26 mouse cellular contexts compared by ENCODE assay signal in the genomic region with DNA sequence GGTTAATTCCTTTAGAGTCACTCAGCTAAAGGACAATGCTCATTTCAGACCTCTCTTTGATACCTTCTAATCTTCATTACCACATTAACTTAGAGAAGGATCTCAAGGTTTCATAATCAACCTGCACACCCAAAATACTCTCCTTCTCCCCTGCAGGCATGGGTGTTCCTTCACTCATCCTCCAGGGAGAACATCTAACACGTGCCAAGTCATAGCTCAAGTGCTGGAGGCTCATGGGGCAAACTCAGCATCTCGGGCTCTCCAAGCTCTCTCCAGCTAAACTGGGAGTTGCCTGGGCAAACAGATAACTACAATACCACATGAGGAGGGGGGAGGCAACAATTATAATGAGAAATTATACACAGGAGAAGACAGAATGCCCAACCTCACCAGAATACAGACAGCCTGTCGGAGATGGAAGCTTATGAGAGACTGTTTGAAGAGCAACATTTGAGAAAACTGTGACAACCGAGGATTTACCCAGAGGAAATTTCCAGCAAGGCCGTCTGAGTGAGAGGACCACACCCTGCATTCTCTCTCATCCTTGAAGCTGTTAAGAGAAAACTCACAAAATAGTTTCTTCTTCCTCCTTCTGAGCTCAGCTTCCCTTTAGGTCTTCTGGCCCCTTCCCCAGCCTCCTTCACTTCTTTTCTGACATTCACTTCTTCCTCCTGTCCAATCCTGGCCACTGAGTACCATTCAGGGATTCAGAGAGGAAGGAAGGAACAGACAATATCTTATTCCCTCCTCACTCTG. TPM values are rescaled to one million over a fixed set of nuclear protein-coding genes. Genes with fewer than 3 reads are reported as not detected.
A peak's percentile ranks its signal among the peaks of the same experiment; 100 is the strongest.
DNase-seq lines count a peak whose midpoint lies in the region; ATAC-seq and TF ChIP-seq lines count a peak whose summit lies in the region.
"Had no signal": no experiment of that assay in that cellular context is flagged by ENCODE, and none has a peak within 500 bp of the region (broad histone marks: within the 10 kb centered on the region; RNA-seq: fewer than 3 reads in every experiment).

No protein-coding gene starts in this region.

- peak overlapping the region; percentile 50; the same call in 1 of the 2 replicates for H3K27ac ChIP-seq in kidney, embryonic 16.5 days (ENCODE audit: low read length)
- H3K27ac ChIP-seq in midbrain, embryonic 16.5 days (ENCODE audit: low read length): peak overlapping the region; percentile 51; the same call in 1 of the 2 replicates
- H3K27ac ChIP-seq in midbrain, postnatal 0 days (ENCODE audit: low read depth, low read length): no peak overlapping the region
- H3K27ac ChIP-seq in embryonic fibroblast, embryonic 13.5 days (ENCODE audit: insufficient read depth, low read length): peak overlapping the region; percentile 83
- H3K27ac ChIP-seq: embryonic facial prominence, embryonic 13.5 days; forebrain, embryonic 10.5 days; hindbrain, embryonic 10.5 days; lung, embryonic 15.5 days; stomach, embryonic 15.5 days had no signal

- WGBS in kidney, embryonic 16.5 days: 73% methylated on average over 5 of the region's 5 CpGs
- 82% methylated on average over 5 of the region's 5 CpGs for WGBS in midbrain, embryonic 16.5 days
- WGBS in midbrain, postnatal 0 days: 82% methylated on average over 5 of the region's 5 CpGs

- H3K4me3 ChIP-seq in kidney, embryonic 16.5 days (ENCODE audit: low read length): no peak overlapping the region
- no peak overlapping the region for H3K4me3 ChIP-seq in midbrain, embryonic 16.5 days (ENCODE audit: low read depth, low read length)
- no peak overlapping the region for H3K4me3 ChIP-seq in midbrain, postnatal 0 days (ENCODE audit: low read depth, low read length)
- H3K4me3 ChIP-seq in embryonic fibroblast, embryonic 13.5 days (ENCODE audit: insufficient read depth, low read length): no peak overlapping the region
- H3K4me3 ChIP-seq: embryonic facial prominence, embryonic 13.5 days; forebrain, embryonic 10.5 days; hindbrain, embryonic 10.5 days; lung, embryonic 15.5 days; midbrain, embryonic 15.5 days; stomach, embryonic 15.5 days had no signal

- no peak overlapping the region for H3K4me2 ChIP-seq in kidney, embryonic 16.5 days (replicated peaks; ENCODE audit: low read depth, low read length)
- no peak overlapping the region for H3K4me2 ChIP-seq in midbrain, embryonic 16.5 days (ENCODE audit: low read length)
- H3K4me2 ChIP-seq in midbrain, postnatal 0 days (ENCODE audit: low read depth, low read length, poor library complexity, severe bottlenecking): no peak overlapping the region
- H3K4me2 ChIP-seq: embryonic facial prominence, embryonic 13.5 days; lung, embryonic 15.5 days; midbrain, embryonic 15.5 days; stomach, embryonic 15.5 days had no signal

- H3K27me3 ChIP-seq in kidney, embryonic 16.5 days (ENCODE audit: insufficient read depth, low read length): no peaks in the 10 kb centered on the region
- no peaks in the 10 kb centered on the region for H3K27me3 ChIP-seq in midbrain, embryonic 16.5 days (ENCODE audit: control insufficient read depth, insufficient read depth, low read depth, low read length)
- no peaks in the 10 kb centered on the region for H3K27me3 ChIP-seq in midbrain, postnatal 0 days (ENCODE audit: insufficient read depth, low read length)
- H3K27me3 ChIP-seq: lung, embryonic 15.5 days; midbrain, embryonic 15.5 days; stomach, embryonic 15.5 days had no signal

- H3K9me3 ChIP-seq in kidney, embryonic 16.5 days (ENCODE audit: low read length): no peaks in the 10 kb centered on the region
- no peaks in the 10 kb centered on the region for H3K9me3 ChIP-seq in midbrain, embryonic 16.5 days (replicated peaks; ENCODE audit: control insufficient read depth, low read length, poor library complexity, severe bottlenecking)
- H3K9me3 ChIP-seq in midbrain, postnatal 0 days (ENCODE audit: low read length): no peaks in the 10 kb centered on the region
- H3K9me3 ChIP-seq: embryonic facial prominence, embryonic 13.5 days; forebrain, embryonic 10.5 days; G1E; hindbrain, embryonic 10.5 days; lung, embryonic 15.5 days; midbrain, embryonic 15.5 days; stomach, embryonic 15.5 days had no signal

- H3K9ac ChIP-seq in kidney, embryonic 16.5 days (replicated peaks; ENCODE audit: low read length): no peak overlapping the region
- no peak overlapping the region for H3K9ac ChIP-seq in midbrain, embryonic 16.5 days (ENCODE audit: low read depth, low read length)
- H3K9ac ChIP-seq in midbrain, postnatal 0 days (replicated peaks; ENCODE audit: low read length, poor library complexity, severe bottlenecking): no peak overlapping the region
- H3K9ac ChIP-seq: embryonic facial prominence, embryonic 13.5 days; lung, embryonic 15.5 days; midbrain, embryonic 15.5 days; stomach, embryonic 15.5 days had no signal

- no peaks in the 10 kb centered on the region for H3K36me3 ChIP-seq in kidney, embryonic 16.5 days (ENCODE audit: insufficient read depth, low read length)
- H3K36me3 ChIP-seq in midbrain, embryonic 16.5 days (ENCODE audit: control insufficient read depth, insufficient read depth, low read length): no peaks in the 10 kb centered on the region
- H3K36me3 ChIP-seq in midbrain, postnatal 0 days (ENCODE audit: insufficient read depth, low read length): no peaks in the 10 kb centered on the region
- H3K36me3 ChIP-seq: embryonic facial prominence, embryonic 13.5 days; forebrain, embryonic 10.5 days; G1E; hindbrain, embryonic 10.5 days; lung, embryonic 15.5 days; midbrain, embryonic 15.5 days; stomach, embryonic 15.5 days had no signal

- TF ChIP-seq POLR2A in embryonic fibroblast, embryonic 13.5 days (IDR thresholded peaks at IDR 0.05; ENCODE audit: low read depth, low read length): no peak

- DNase-seq in kidney, postnatal 25 days: no peak
- no peak for DNase-seq in midbrain, postnatal 0 days (ENCODE audit: low spot score)
- DNase-seq in natural killer cell, adult 2 months (ENCODE audit: low spot score in 2 of 2): no peak
- DNase-seq in spleen, postnatal 36 days (ENCODE audit: low spot score in 2 of 2): no peak
- DNase-seq: cerebellum, adult 18-20 months; gastrocnemius, postnatal 36 days; spleen, adult 18-20 months had no signal

- no peak for ATAC-seq in kidney, embryonic 16.5 days (ENCODE audit: low FRiP score, low TSS enrichment)
- no peak for ATAC-seq in midbrain, embryonic 16.5 days
- ATAC-seq in midbrain, postnatal 0 days (ENCODE audit: low FRiP score): no peak
- ATAC-seq: midbrain, embryonic 15.5 days had no signal

- H3K4me1 ChIP-seq in kidney, embryonic 16.5 days (ENCODE audit: insufficient read depth, low read length): peaks cover 47% of the 10 kb centered on the region
- H3K4me1 ChIP-seq in midbrain, embryonic 16.5 days (ENCODE audit: control insufficient read depth, insufficient read depth, low read length): peaks cover 12% of the 10 kb centered on the region
- H3K4me1 ChIP-seq in midbrain, postnatal 0 days (ENCODE audit: insufficient read depth, low read length): peaks cover 11% of the 10 kb centered on the region; the same call in 1 of the 2 replicates
- H3K4me1 ChIP-seq in embryonic fibroblast, embryonic 13.5 days (ENCODE audit: control insufficient read depth, insufficient read depth, low read length): peaks cover 23% of the 10 kb centered on the region

- no peak for TF ChIP-seq CTCF in midbrain, postnatal 0 days (IDR thresholded peaks at IDR 0.05)
- no peak for TF ChIP-seq CTCF in embryonic fibroblast, embryonic 13.5 days (IDR thresholded peaks at IDR 0.05; ENCODE audit: borderline replicate concordance, insufficient read depth, low read length)

RNA-seq across cellular contexts. Expression of gene Stx3, which starts 9.0 kb away (rescaled TPM):
- 25.5 and 26.5 TPM in 2 replicates for polyA plus RNA-seq in kidney, embryonic 16.5 days (2015; fragmentation: Nextera tagmentation; extraction: Ambion mirVana)
- polyA plus RNA-seq in midbrain, embryonic 16.5 days (2015; fragmentation: Nextera tagmentation; extraction: Ambion mirVana): 35.9 and 40.2 TPM in 2 replicates
- 28.8 and 35.0 TPM in 2 replicates for total RNA-seq in midbrain, postnatal 0 days (2014; rRNA removed)
- polyA plus RNA-seq in midbrain, postnatal 0 days (2015; fragmentation: Nextera tagmentation; extraction: Ambion mirVana): 36.6 and 37.8 TPM in 2 replicates
- polyA plus RNA-seq in embryonic fibroblast, embryonic 13.5 days (2011; ENCODE audit: insufficient read length, low read depth, missing spikeins): 10.4 and 14.8 TPM in 2 replicates
- polyA plus RNA-seq: G1E had no signal

RNA-seq across cellular contexts. Expression of gene Olfr1417, which starts 28.8 kb away (rescaled TPM):
- 0.16 TPM in 1 of 2 replicates, not detected in the other for polyA plus RNA-seq in kidney, embryonic 16.5 days (2015; fragmentation: Nextera tagmentation; extraction: Ambion mirVana)
- 0.21 and 0.38 TPM in 2 replicates for polyA plus RNA-seq in midbrain, embryonic 16.5 days (2015; fragmentation: Nextera tagmentation; extraction: Ambion mirVana)
- not detected in 2 replicates for total RNA-seq in midbrain, postnatal 0 days (2014; rRNA removed)
- 0.16 and 0.18 TPM in 2 replicates for polyA plus RNA-seq in midbrain, postnatal 0 days (2015; fragmentation: Nextera tagmentation; extraction: Ambion mirVana)
- polyA plus RNA-seq in embryonic fibroblast, embryonic 13.5 days (2011; ENCODE audit: insufficient read length, low read depth, missing spikeins): not detected in 2 replicates
- total RNA-seq: adrenal gland, adult 18-20 months; common myeloid progenitor, adult 5-6 weeks; gastrocnemius, postnatal 36 days; left cerebral cortex, postnatal 4 days; liver, adult 2 months had no signal
- polyA plus RNA-seq: embryonic facial prominence, embryonic 13.5 days; G1E; hindbrain, embryonic 10.5 days; liver, adult 2 months; lung, embryonic 15.5 days; neural tube, embryonic 11.5 days; stomach, embryonic 15.5 days; thymus, postnatal 0 days had no signal

RNA-seq across cellular contexts. Expression of gene Mrpl16, which starts 40.0 kb away (rescaled TPM):
- 49.2 and 54.4 TPM in 2 replicates for polyA plus RNA-seq in kidney, embryonic 16.5 days (2015; fragmentation: Nextera tagmentation; extraction: Ambion mirVana)
- 45.7 and 46.3 TPM in 2 replicates for polyA plus RNA-seq in midbrain, embryonic 16.5 days (2015; fragmentation: Nextera tagmentation; extraction: Ambion mirVana)
- 15.6 and 22.8 TPM in 2 replicates for total RNA-seq in midbrain, postnatal 0 days (2014; rRNA removed)
- polyA plus RNA-seq in midbrain, postnatal 0 days (2015; fragmentation: Nextera tagmentation; extraction: Ambion mirVana): 52.3 and 53.0 TPM in 2 replicates
- polyA plus RNA-seq in embryonic fibroblast, embryonic 13.5 days (2011; ENCODE audit: insufficient read length, low read depth, missing spikeins): 29.2 and 34.4 TPM in 2 replicates

RNA-seq across cellular contexts. Expression of gene Olfr1418, which starts 50.7 kb away (rescaled TPM):
- polyA plus RNA-seq in kidney, embryonic 16.5 days (2015; fragmentation: Nextera tagmentation; extraction: Ambion mirVana): not detected in 2 replicates
- polyA plus RNA-seq in midbrain, embryonic 16.5 days (2015; fragmentation: Nextera tagmentation; extraction: Ambion mirVana): not detected in 2 replicates
- total RNA-seq in midbrain, postnatal 0 days (2014; rRNA removed): not detected in 2 replicates
- polyA plus RNA-seq in midbrain, postnatal 0 days (2015; fragmentation: Nextera tagmentation; extraction: Ambion mirVana): not detected in 2 replicates
- not detected in 2 replicates for polyA plus RNA-seq in embryonic fibroblast, embryonic 13.5 days (2011; ENCODE audit: insufficient read length, low read depth, missing spikeins)
- total RNA-seq: adrenal gland, adult 18-20 months; common myeloid progenitor, adult 5-6 weeks; gastrocnemius, postnatal 36 days; left cerebral cortex, postnatal 4 days; liver, adult 2 months had no signal
- polyA plus RNA-seq: brain, embryonic 14.5 days; embryonic facial prominence, embryonic 13.5 days; forebrain, embryonic 10.5 days; frontal cortex, adult 2 months; G1E; heart, embryonic 14.5 days; hindbrain, embryonic 10.5 days; liver, adult 2 months; lung, embryonic 15.5 days; midbrain, embryonic 15.5 days; neural tube, embryonic 11.5 days; stomach, embryonic 15.5 days; thymus, postnatal 0 days had no signal
